Mouse (Mus musculus) left cerebral cortex, adult 18-20 months (tissue): ENCODE measurements at regions not wholly inside any gene's neighbourhood (a gene's known extent, or its start where the extent isn't known, plus 50 kb on each side); places are given as distances from the start of the nearest gene placed in this dataset.

Experiments
- DNase-seq, 2 experiments: peaks; one replicate each; pipeline ENCODE4 v3.0.0; 2021 to 2022; ENCODE audit warnings: low spot score in 2 of 2, mixed read lengths in 1 of 2

GRCm38 (mm10) chr17:73048164-73048563 is 59.6 kb upstream of the Lclat1 start:
- no peak for DNase-seq

- DNase-seq, result no peak
These were observed 54.8 kb upstream of the Lclat1 start for GRCm38 (mm10) chr17:73052956-73053355.

- DNase-seq, result no peak
These were observed 54.1 kb upstream of the Lclat1 start for GRCm38 (mm10) chr17:73053479-73054215.

- no peak for DNase-seq
These were observed 53.6 kb upstream of the Lclat1 start for GRCm38 (mm10) chr17:73054226-73054625.

GRCm38 (mm10) chr17:73055197-73055596 is 52.6 kb upstream of the Lclat1 start:
- no peak for DNase-seq

- no peak for DNase-seq
These were observed 52.2 kb upstream of the Lclat1 start for GRCm38 (mm10) chr17:73055611-73056010.

GRCm38 (mm10) chr17:73056616-73057015 is 51.2 kb upstream of the Lclat1 start:
- no peak for DNase-seq
